Mouse (Mus musculus): ENCODE data around the gene Osbpl11. TPM values are rescaled to one million over a fixed set of nuclear protein-coding genes. Genes with fewer than 3 reads are reported as not detected.
"Not testable (repeated sequence)": the region's sequence is repeated elsewhere in the genome, so short reads cannot be mapped to it uniquely, and the experiment has no call there.

The Osbpl11 gene
- polyA plus RNA-seq, 1 experiment from 2014 or later: 19.8 TPM

- Histone ChIP-seq H3K36me3 (no peaks in the 10 kb centered on the region), H3K9me3 (no peaks in the 10 kb centered on the region), H3K9ac (replicated peaks) (no peak overlapping the region), H3K4me3 (replicated peaks) (no peak overlapping the region), H3K27ac (no peak overlapping the region), H3K4me2 (replicated peaks) (no peak overlapping the region), H3K27me3 (no peaks in the 10 kb centered on the region), H3K4me1 (replicated peaks) (no peaks in the 10 kb centered on the region)
- 78% methylated on average over 13 of the region's 13 CpGs for WGBS
- ATAC-seq: no peak
These were observed 21.4 kb upstream of the Osbpl11 start for GRCm38 (mm10) chr16:33163330-33164090.

- not testable (repeated sequence) for H3K4me3 ChIP-seq (replicated peaks); H3K27ac ChIP-seq; ATAC-seq; H3K36me3 ChIP-seq; H3K4me2 ChIP-seq (replicated peaks); H3K27me3 ChIP-seq; H3K9ac ChIP-seq (replicated peaks); H3K9me3 ChIP-seq; H3K4me1 ChIP-seq (replicated peaks)
- WGBS: 64% methylated on average over 6 of the region's 6 CpGs
These were observed 18.6 kb upstream of the Osbpl11 start for GRCm38 (mm10) chr16:33166284-33166683.

GRCm38 (mm10) chr16:33167537-33167936 lies 17.3 kb upstream of the Osbpl11 start:
- H3K9ac ChIP-seq (replicated peaks): no peak overlapping the region
- no peak overlapping the region for H3K4me2 ChIP-seq (replicated peaks)
- H3K4me1 ChIP-seq (replicated peaks): no peaks in the 10 kb centered on the region
- no peaks in the 10 kb centered on the region for H3K9me3 ChIP-seq
- ATAC-seq: no peak
- H3K36me3 ChIP-seq: no peaks in the 10 kb centered on the region
- 45% methylated on average over 5 of the region's 5 CpGs for WGBS
- no peaks in the 10 kb centered on the region for H3K27me3 ChIP-seq
- H3K27ac ChIP-seq: no peak overlapping the region
- H3K4me3 ChIP-seq (replicated peaks): no peak overlapping the region

- Histone ChIP-seq H3K9ac (replicated peaks) (no peak overlapping the region), H3K9me3 (no peaks in the 10 kb centered on the region), H3K27ac (no peak overlapping the region), H3K4me1 (replicated peaks) (no peaks in the 10 kb centered on the region), H3K27me3 (no peaks in the 10 kb centered on the region), H3K4me2 (replicated peaks) (no peak overlapping the region), H3K4me3 (replicated peaks) (no peak overlapping the region), H3K36me3 (no peaks in the 10 kb centered on the region)
- ATAC-seq: no peak
- 64% methylated on average over 8 of the region's 8 CpGs for WGBS
These were observed 15.3 kb upstream of the Osbpl11 start for GRCm38 (mm10) chr16:33169471-33170034.

- Histone ChIP-seq H3K4me1 (replicated peaks) (no peaks in the 10 kb centered on the region), H3K27me3 (no peaks in the 10 kb centered on the region), H3K4me2 (replicated peaks) (no peak overlapping the region), H3K36me3 (no peaks in the 10 kb centered on the region), H3K9me3 (no peaks in the 10 kb centered on the region), H3K27ac (no peak overlapping the region), H3K4me3 (replicated peaks) (no peak overlapping the region), H3K9ac (replicated peaks) (no peak overlapping the region)
- WGBS: 82% methylated on average over 9 of the region's 9 CpGs
- ATAC-seq: no peak
These were observed 13.9 kb upstream of the Osbpl11 start for GRCm38 (mm10) chr16:33170716-33171587.

- H3K4me3 ChIP-seq (replicated peaks): no peak overlapping the region
- no peak for ATAC-seq
- H3K27me3 ChIP-seq: no peaks in the 10 kb centered on the region
- H3K4me2 ChIP-seq (replicated peaks): no peak overlapping the region
- no peak overlapping the region for H3K27ac ChIP-seq
- H3K4me1 ChIP-seq (replicated peaks): no peaks in the 10 kb centered on the region
- no peaks in the 10 kb centered on the region for H3K9me3 ChIP-seq
- 69% methylated on average over 6 of the region's 6 CpGs for WGBS
- H3K36me3 ChIP-seq: no peaks in the 10 kb centered on the region
- no peak overlapping the region for H3K9ac ChIP-seq (replicated peaks)
These were observed 13.1 kb upstream of the Osbpl11 start for GRCm38 (mm10) chr16:33171800-33172199.

GRCm38 (mm10) chr16:33173151-33173550 lies 11.7 kb upstream of the Osbpl11 start:
- WGBS: 78% methylated on average over 5 of the region's 5 CpGs
- Histone ChIP-seq H3K9me3 (no peaks in the 10 kb centered on the region), H3K4me3 (replicated peaks) (no peak overlapping the region), H3K4me2 (replicated peaks) (no peak overlapping the region), H3K36me3 (no peaks in the 10 kb centered on the region), H3K27ac (no peak overlapping the region), H3K9ac (replicated peaks) (no peak overlapping the region), H3K4me1 (replicated peaks) (no peaks in the 10 kb centered on the region), H3K27me3 (no peaks in the 10 kb centered on the region)
- ATAC-seq: no peak

- no peak for ATAC-seq
- no peaks in the 10 kb centered on the region for H3K36me3 ChIP-seq
- H3K4me3 ChIP-seq (replicated peaks): no peak overlapping the region
- H3K27me3 ChIP-seq: no peaks in the 10 kb centered on the region
- no peak overlapping the region for H3K9ac ChIP-seq (replicated peaks)
- H3K4me2 ChIP-seq (replicated peaks): no peak overlapping the region
- H3K27ac ChIP-seq: no peak overlapping the region
- H3K9me3 ChIP-seq: no peaks in the 10 kb centered on the region
- H3K4me1 ChIP-seq (replicated peaks): no peaks in the 10 kb centered on the region
These were observed 10.2 kb upstream of the Osbpl11 start for GRCm38 (mm10) chr16:33174695-33175094.

- not testable (repeated sequence) for H3K4me1 ChIP-seq (replicated peaks); ATAC-seq; H3K9ac ChIP-seq (replicated peaks); H3K4me3 ChIP-seq (replicated peaks); H3K27ac ChIP-seq; H3K4me2 ChIP-seq (replicated peaks); H3K9me3 ChIP-seq; H3K27me3 ChIP-seq; H3K36me3 ChIP-seq
- WGBS: 84% methylated on average over 5 of the region's 5 CpGs
These were observed 8.0 kb upstream of the Osbpl11 start for GRCm38 (mm10) chr16:33176831-33177230.

- H3K4me3 ChIP-seq (replicated peaks): no peak overlapping the region
- no peak for ATAC-seq
- no peak overlapping the region for H3K27ac ChIP-seq
- no peak overlapping the region for H3K4me2 ChIP-seq (replicated peaks)
- H3K9me3 ChIP-seq: no peaks in the 10 kb centered on the region
- H3K27me3 ChIP-seq: no peaks in the 10 kb centered on the region
- no peak overlapping the region for H3K9ac ChIP-seq (replicated peaks)
- H3K36me3 ChIP-seq: no peaks in the 10 kb centered on the region
- whole genome bisulfite sequencing: 89% methylated on average over 4 of the region's 4 CpGs
- H3K4me1 ChIP-seq (replicated peaks): no peaks in the 10 kb centered on the region
These were observed 7.1 kb upstream of the Osbpl11 start for GRCm38 (mm10) chr16:33177722-33178121.

- H3K4me3 ChIP-seq (replicated peaks): no peak overlapping the region
- no peaks in the 10 kb centered on the region for H3K27me3 ChIP-seq
- H3K27ac ChIP-seq: no peak overlapping the region
- WGBS: 70% methylated on average over 17 of the region's 17 CpGs
- no peak overlapping the region for H3K9ac ChIP-seq (replicated peaks)
- H3K36me3 ChIP-seq: no peaks in the 10 kb centered on the region
- H3K4me2 ChIP-seq (replicated peaks): no peak overlapping the region
- no peak for ATAC-seq
- H3K4me1 ChIP-seq (replicated peaks): no peaks in the 10 kb centered on the region
- no peaks in the 10 kb centered on the region for H3K9me3 ChIP-seq
These were observed 6.4 kb upstream of the Osbpl11 start for GRCm38 (mm10) chr16:33178278-33179074.

GRCm38 (mm10) chr16:33179222-33179621 lies 5.6 kb upstream of the Osbpl11 start:
- not testable (repeated sequence) for H3K36me3 ChIP-seq; H3K27me3 ChIP-seq; H3K9ac ChIP-seq (replicated peaks); H3K27ac ChIP-seq; H3K4me1 ChIP-seq (replicated peaks); H3K4me3 ChIP-seq (replicated peaks); H3K9me3 ChIP-seq; H3K4me2 ChIP-seq (replicated peaks); ATAC-seq
- WGBS: 94% methylated on average over 9 of the region's 10 CpGs
